Mouse (Mus musculus) brain, embryonic 14.5 days (tissue): ENCODE measurements at regions not wholly inside any gene's neighbourhood (a gene's known extent, or its start where the extent isn't known, plus 50 kb on each side); places are given as distances from the start of the nearest gene placed in this dataset.

ENCODE experiments used
- CTCF ChIP-seq: fragments of 200-500 bp; IDR thresholded peaks from 2 replicates; pipeline ENCODE4 v1.5.1; 2012; ENCODE audit warnings: inconsistent platforms, mild to moderate bottlenecking, moderate library complexity, borderline replicate concordance; ENCODE audit not compliant: insufficient read depth, insufficient read length; ENCODE audit errors: extremely low read depth
- POLR2A ChIP-seq: fragments of 200-500 bp; IDR thresholded peaks from 2 replicates; pipeline ENCODE4 v1.6.1; 2012; ENCODE audit warnings: mild to moderate bottlenecking, inconsistent platforms, borderline replicate concordance; ENCODE audit not compliant: poor library complexity, insufficient read depth, insufficient read length, severe bottlenecking; ENCODE audit errors: extremely low read depth

GRCm38 (mm10) chr10:38886441-38886840 is 64.9 kb upstream of the Rfpl4b start:
- TF ChIP-seq CTCF (no peak), POLR2A (no peak)
